Mouse (Mus musculus): ENCODE results near the gene Fscb.

Fscb gene

DNA sequence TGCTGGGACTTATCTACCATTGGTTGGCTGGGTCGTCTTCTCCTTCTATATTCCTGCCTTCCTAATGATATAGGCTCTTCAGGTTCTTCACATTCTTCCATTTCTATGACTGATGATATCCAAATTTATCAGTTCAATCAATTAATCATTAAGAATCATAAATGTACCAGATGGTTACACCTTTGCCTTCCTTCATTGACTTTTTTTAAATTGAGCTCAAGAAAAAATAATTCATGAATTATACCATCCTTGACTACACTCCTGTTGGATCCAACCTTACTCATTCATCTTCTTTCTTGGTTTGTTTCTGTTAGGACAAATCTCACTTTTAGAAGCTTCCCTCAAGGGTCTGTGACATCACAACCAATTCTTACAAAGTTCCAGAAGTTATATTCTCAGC, at the start of gene Fscb:
Gene Fscb, minus strand, starts transcription at position 101 of the 400 bp plus-strand sequence.
- no peak for DNase-seq (ENCODE audit: low spot score in 2 of 2)

DNA sequence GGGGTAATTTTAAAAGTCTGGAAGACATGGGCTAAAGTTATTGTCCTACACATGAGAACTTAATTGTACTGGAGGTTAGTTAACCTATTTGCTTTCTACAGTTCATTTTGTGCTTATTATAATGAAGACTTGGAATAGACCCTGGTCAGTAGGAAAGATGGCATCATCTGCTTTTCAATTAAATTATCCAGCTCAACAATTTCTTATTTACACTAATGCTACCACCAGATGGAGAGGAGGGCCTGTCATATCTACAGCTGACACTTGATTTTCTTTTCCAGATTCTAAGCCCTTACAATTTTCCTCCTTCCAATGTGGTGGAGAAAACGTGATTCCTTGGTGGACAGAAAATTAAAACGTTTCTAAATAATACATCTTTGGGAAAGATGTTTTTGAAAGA, 42.3 kb upstream of the Fscb start:
- no peak for DNase-seq (ENCODE audit: low spot score in 2 of 2)

DNA sequence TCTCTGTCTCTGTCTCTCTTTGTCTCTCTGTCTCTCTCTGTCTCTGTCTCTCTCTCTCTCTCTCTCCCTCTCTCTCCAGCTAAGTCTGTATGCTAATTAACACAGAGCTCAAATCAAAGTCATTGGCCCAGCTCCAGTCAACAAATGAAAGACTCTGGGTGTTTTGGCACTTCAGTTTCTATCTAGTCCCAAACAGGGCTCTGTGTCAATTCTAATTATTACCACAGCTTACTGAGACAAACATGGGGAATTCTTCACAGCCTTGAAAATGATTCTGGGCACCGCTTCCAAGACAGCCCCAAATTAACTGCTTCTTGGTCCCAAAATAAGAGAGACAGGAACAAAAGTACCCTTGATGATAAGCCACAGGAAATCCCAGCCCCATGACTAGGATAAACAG, 38.9 kb upstream of the Fscb start:
- DNase-seq (ENCODE audit: low spot score in 2 of 2): no peak

DNA sequence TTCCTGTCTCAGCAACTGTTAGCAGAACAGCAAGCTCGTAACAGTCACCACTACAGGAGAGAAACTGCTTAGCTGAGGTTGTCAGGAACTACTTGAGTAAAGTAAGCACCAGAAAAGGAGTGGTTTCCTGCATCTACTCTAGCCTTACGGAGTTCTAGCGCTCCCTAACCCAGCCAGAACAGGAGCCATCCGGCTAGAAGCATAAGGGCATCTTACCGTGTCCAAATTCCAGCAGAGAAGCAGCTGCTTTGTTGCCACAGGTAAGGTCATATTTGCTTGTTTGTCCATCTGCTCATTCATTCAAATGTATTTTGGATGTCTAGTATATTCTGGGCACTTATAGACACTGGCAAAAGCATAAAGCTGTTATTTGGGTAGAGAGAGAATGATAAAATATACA, 23.2 kb upstream of the Fscb start:
- DNase-seq (ENCODE audit: low spot score in 2 of 2): no peak

DNA sequence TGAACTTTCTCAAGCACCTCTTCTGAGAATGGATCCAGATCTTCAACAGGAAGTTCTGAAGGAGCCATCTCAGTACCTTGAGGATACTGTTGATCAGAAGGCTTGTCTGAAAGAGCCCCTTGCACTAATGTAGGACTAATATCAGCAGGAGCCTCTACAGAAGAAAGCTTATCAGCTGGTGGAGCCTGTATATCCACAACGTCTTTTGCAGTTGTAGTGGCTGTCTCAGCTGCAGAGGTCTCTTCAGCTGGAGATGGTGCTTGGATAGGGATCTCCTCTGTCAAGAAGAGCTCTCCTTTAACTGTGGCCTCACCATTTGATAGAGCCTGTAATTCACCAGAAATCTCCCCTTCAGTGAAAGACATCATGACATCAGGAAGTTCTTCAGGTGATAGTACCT, 875 bp downstream of the Fscb start:
- no peak for DNase-seq (ENCODE audit: low spot score in 2 of 2)

DNA sequence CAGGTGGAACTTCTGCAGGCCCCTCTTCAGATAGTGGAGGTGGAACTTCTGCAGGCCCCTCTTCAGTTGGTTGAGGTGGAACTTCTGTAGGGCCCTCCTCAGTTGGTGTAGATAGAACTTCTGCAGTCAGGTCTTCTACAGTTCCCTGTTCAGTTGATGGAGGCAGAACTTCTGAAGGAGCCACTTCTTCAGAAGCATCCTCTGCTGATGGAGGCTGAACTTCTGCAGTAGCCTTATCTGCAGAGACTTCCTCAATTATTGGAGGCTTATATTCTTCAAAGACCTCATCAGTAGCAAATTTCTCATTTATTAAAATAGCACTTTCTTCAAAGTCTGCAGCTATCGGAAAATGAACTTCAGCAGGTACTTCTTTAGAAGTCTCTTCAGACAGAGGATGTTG, 1.4 kb downstream of the Fscb start:
- no peak for DNase-seq (ENCODE audit: low spot score in 2 of 2)

DNA sequence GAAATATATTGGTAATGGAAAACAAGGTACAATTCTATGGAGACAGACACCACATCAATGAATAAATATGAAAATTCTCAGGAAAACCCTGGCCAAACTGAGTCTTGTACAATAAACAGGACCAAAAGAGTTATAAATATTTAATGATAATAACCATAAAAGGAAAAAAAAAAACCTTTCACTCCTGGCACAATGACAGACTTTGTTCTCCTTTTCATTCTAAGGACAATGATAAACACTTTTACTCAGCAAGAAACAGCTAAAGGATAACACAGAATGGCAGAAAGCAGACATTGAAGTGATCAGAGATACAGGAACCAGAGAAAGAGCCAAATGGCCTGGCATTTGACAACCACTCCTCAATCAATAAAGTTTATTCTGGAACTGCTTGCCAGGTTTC, 19.3 kb downstream of the Fscb start:
- DNase-seq (ENCODE audit: low spot score in 2 of 2): no peak

DNA sequence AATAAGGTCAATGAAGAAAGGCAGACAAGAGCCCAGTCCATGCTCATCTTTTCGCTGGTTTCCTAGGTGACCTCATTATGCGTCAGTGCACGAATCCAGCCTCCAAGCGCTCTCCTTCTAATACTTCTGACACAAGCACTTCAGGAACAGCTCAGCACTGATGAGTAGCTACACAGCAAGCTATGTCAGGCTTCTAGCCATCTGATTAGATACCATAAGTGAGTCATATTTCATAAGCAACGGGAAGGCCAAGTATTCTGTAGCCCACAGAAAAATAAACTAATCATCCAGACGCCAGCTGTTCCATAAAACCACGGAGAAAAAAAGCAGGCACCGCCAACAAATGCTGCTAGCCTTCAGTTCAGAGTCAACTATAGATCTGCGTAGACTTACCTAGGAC, 24.6 kb downstream of the Fscb start:
- no peak for DNase-seq (ENCODE audit: low spot score in 2 of 2)

DNA sequence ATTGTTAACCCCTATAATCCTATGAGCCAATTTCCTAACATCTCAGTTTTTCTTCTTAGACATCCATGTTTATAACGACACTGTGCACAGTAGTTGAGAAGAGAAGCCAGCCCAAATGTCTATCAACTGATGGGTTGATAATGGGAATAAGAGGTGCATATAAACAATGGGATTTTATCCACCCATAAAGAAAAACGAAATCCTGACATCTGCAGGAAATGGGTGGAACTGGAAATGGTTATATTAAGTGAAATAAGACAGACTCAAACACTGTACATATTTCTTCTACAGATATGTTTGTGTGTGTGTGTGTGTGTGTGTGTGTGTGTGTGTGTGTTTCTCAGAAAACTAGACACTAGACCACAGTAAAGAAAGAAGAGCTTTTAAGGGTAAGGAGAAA, 37.8 kb downstream of the Fscb start:
- no peak for DNase-seq (ENCODE audit: low spot score in 2 of 2)
